Mouse (Mus musculus) heart, adult 2 months (tissue): ENCODE measurements around the gene Hsdl2. TPM values are rescaled to one million over a fixed set of nuclear protein-coding genes. Genes with fewer than 3 reads are reported as not detected.

Experiments used
- DNase-seq, 2 experiments: peaks; one replicate each; pipeline ENCODE4 v3.0.0; 2021
- H3K27ac ChIP-seq: fragments of 200-600 bp; 2 replicates; pipeline ENCODE4 v1.8.1; 2022
- H3K27me3 ChIP-seq: fragments of 200-500 bp; 2 replicates; pipeline ENCODE4 v1.6.1; 2012; ENCODE audit warnings: mild to moderate bottlenecking, low read length, inconsistent platforms, mixed read lengths; ENCODE audit not compliant: control insufficient read depth, insufficient read depth
- H3K36me3 ChIP-seq: fragments of 200-500 bp; 2 replicates; pipeline ENCODE4 v1.6.1; 2012; ENCODE audit warnings: low read length, inconsistent platforms; ENCODE audit not compliant: control insufficient read depth, insufficient read depth
- H3K4me1 ChIP-seq: fragments of 200-500 bp; 2 replicates; pipeline ENCODE4 v1.6.1; 2011; ENCODE audit warnings: low read length; ENCODE audit not compliant: control insufficient read depth, insufficient read depth
- H3K4me3 ChIP-seq: fragments of 200-600 bp; 2 replicates; pipeline ENCODE4 v1.8.1; 2022
- H3K79me2 ChIP-seq: fragments of 200-500 bp; replicated peaks from 2 replicates; pipeline ENCODE4 v1.6.1; 2012; ENCODE audit warnings: mild to moderate bottlenecking, inconsistent platforms, low read length, moderate library complexity, mixed read lengths; ENCODE audit not compliant: control insufficient read depth, insufficient read depth
- H3K9ac ChIP-seq: fragments of 200-500 bp; 2 replicates; pipeline ENCODE4 v1.6.1; 2012; ENCODE audit warnings: low read depth, mild to moderate bottlenecking, control low read depth, inconsistent platforms, low read length, mixed read lengths
- CTCF ChIP-seq: fragments of 200-600 bp; IDR thresholded peaks from 2 replicates; pipeline ENCODE4 v1.8.1; 2022; ENCODE audit warnings: antibody characterized with exemption, mild to moderate bottlenecking, moderate library complexity
- EP300 ChIP-seq: fragments of 200-500 bp; IDR thresholded peaks from 2 replicates; pipeline ENCODE4 v1.6.1; 2011; ENCODE audit warnings: low read depth, low read length, control low read depth; ENCODE audit not compliant: insufficient read depth
- POLR2A ChIP-seq: fragments of 200-500 bp; IDR thresholded peaks from 2 replicates; pipeline ENCODE4 v1.6.1; 2011; ENCODE audit warnings: mild to moderate bottlenecking, low read depth, low read length, control low read depth; ENCODE audit not compliant: insufficient read depth
- WGBS: fragments of 180-500 bp; shearing (Covaris S2); methylation state at CpG from one replicate; pipeline ENCODE4 v1.1.7; 2018; 5-methylcytosine and 5-hydroxymethylcytosine counted together
- intact Hi-C: fragments of 180-260 bp; cut with DNase I; formaldehyde crosslinking; loops from one replicate; pipeline ENCODE4 v1.15.1; 2025
- polyA plus RNA-seq: library from polyadenylated mRNA; depleted of rRNA; stranded (reverse); fragments of >200 nt; gene quantifications from 2 replicates; pipeline ENCODE4 v1.2.3, GENCODE M21; 2012
- total RNA-seq, 2 experiments: library from RNA; stranded (reverse); gene quantifications; 2 replicates each; pipeline ENCODE4 v1.2.3; 2021

Hsdl2 gene
- total and polyA plus RNA-seq, 3 experiments: 84.0 to 225 (median 211) TPM

DNA sequence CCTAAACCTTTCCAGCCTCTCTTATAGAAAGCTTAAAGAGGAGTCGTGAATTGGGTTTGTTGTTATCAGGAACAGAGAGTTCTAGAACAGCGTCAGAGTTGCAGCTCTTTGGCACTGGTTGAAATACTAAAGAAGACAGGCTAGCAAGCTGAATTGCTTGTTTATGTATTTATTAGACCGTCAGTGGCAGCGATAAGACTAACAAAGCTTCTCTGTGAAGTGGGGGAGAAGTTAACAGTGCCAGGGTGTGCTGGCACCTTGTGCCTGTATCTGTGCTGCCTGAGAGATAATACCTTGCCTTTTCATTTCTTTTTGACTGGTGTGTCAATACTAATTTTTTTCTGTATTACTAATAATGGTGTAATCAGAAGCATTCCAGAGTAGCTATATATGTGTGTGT lies 46.9 kb downstream of the Hsdl2 start:
- Histone ChIP-seq H3K9ac (no peak overlapping the region), H3K36me3 (no peaks in the 10 kb centered on the region; the same call in 1 of the 2 replicates), H3K4me3 (no peak overlapping the region), H3K27me3 (no peaks in the 10 kb centered on the region), H3K79me2 (no peaks in the 10 kb centered on the region; the same call in 1 of the 2 replicates), H3K4me1 (no peaks in the 10 kb centered on the region), H3K27ac (no peak overlapping the region)
- intact Hi-C loops: loop anchor here (5.0 kb wide), 1 partner anchor 244 kb away; no protein-coding TSS in a partner anchor
- TF ChIP-seq EP300 (no peak), CTCF (no peak), POLR2A (no peak)
- WGBS: 70% methylated on average over 4 of the region's 4 CpGs
- no peak for DNase-seq

- WGBS: 66% methylated on average over 7 of the region's 7 CpGs
- Histone ChIP-seq H3K4me1 (no peaks in the 10 kb centered on the region), H3K79me2 (no peaks in the 10 kb centered on the region; the same call in 1 of the 2 replicates), H3K27me3 (no peaks in the 10 kb centered on the region), H3K4me3 (no peak overlapping the region), H3K9ac (no peak overlapping the region), H3K27ac (no peak overlapping the region), H3K36me3 (no peaks in the 10 kb centered on the region; the same call in 1 of the 2 replicates)
- intact Hi-C loops: loop anchor here (5.0 kb wide), 1 partner anchor 243 kb away; no protein-coding TSS in a partner anchor
- no peak for TF ChIP-seq POLR2A
- no peak for TF ChIP-seq EP300
- no peak for TF ChIP-seq CTCF
- no peak for DNase-seq
Observed at GRCm38 (mm10) chr4:59629076-59629874, 47.9 kb downstream of the Hsdl2 start.

DNA sequence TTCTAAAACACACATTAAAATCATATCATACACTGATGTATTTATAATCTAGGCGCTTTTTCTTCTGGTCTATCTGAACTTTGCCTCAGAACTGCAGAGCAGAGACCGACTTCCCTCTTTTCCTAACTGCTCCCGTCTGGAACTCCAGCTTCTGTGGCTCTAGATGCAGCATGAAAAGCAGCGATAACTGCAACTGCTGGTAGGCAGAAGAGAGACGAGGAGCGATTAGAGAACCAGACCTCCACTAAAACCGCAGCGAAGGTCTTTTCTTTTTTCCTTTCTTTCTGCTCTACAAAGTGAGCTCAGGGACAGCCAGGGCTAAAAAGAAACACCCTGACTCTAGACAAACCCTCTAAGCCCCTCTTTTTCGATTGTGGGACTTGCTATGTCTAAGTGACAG lies 48.8 kb downstream of the Hsdl2 start:
- intact Hi-C loops: no loop called here
- H3K79me2 ChIP-seq: no peaks in the 10 kb centered on the region; the same call in 1 of the 2 replicates
- H3K27me3 ChIP-seq: no peaks in the 10 kb centered on the region
- H3K9ac ChIP-seq: no peak overlapping the region
- H3K27ac ChIP-seq: no peak overlapping the region
- H3K4me3 ChIP-seq: no peak overlapping the region
- no peaks in the 10 kb centered on the region for H3K4me1 ChIP-seq
- H3K36me3 ChIP-seq: no peaks in the 10 kb centered on the region; the same call in 1 of the 2 replicates
- TF ChIP-seq POLR2A (no peak), EP300 (no peak), CTCF (no peak)
- DNase-seq: no peak
- WGBS: 70% methylated on average over 9 of the region's 9 CpGs

DNA sequence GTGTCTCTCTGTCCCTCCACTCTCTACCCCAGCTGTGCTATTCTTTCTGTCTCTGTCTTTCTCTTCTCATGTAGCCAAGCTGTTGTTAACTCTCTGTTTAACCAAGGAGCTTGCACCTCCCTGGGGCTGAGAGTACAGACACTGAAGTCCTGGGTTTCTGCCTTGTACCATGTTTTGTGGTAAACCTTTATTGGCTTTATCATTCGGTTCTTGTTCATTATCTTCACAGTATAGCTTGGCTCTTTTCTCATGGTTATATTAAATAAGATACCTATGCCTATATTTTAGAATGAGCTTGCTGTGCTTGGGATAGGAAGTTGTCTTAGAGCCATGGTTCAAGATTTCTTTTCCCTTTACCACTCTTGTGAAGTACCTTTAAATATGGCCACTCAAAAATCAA lies 53.2 kb downstream of the Hsdl2 start:
- no peaks in the 10 kb centered on the region for H3K36me3 ChIP-seq
- no peaks in the 10 kb centered on the region for H3K27me3 ChIP-seq
- no peak for TF ChIP-seq CTCF
- TF ChIP-seq EP300: no peak
- TF ChIP-seq POLR2A: no peak
- intact Hi-C loops: no loop called here
- H3K4me1 ChIP-seq: peaks cover under 1% of the 10 kb centered on the region; the same call in 1 of the 2 replicates
- no peak for DNase-seq
- H3K9ac ChIP-seq: no peak overlapping the region
- no peak overlapping the region for H3K4me3 ChIP-seq
- H3K79me2 ChIP-seq: no peaks in the 10 kb centered on the region; the same call in 1 of the 2 replicates
- no peak overlapping the region for H3K27ac ChIP-seq
- WGBS: 83% methylated on average over 1 of the region's 1 CpGs

DNA sequence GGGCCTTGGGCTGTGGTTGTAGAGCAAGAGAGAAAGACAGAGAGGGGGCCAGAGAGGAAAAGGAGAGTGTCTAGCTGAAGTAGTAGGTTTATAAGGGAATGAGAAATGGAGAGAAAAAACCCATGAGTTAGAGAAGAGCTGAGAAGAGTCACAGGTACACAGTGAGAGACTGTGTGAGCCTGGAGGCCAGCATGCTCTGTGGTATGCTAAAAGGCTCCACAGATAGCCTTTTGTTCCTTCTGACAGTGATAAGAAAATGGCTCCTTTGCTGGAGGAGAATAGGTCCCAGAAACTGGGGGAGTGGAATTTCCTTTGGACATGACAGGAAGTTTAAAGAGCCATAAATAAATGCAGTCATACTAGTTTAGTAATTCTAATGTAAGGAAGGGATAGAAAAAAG lies 57.8 kb downstream of the Hsdl2 start:
- no peak overlapping the region for H3K9ac ChIP-seq
- intact Hi-C loops: no loop called here
- TF ChIP-seq EP300 (no peak), POLR2A (no peak), CTCF (no peak)
- H3K79me2 ChIP-seq: peaks cover 1% of the 10 kb centered on the region; the same call in 1 of the 2 replicates
- no peaks in the 10 kb centered on the region for H3K36me3 ChIP-seq
- no peaks in the 10 kb centered on the region for H3K27me3 ChIP-seq
- no peak overlapping the region for H3K4me3 ChIP-seq
- no peak for DNase-seq
- no peak overlapping the region for H3K27ac ChIP-seq
- peaks cover 2% of the 10 kb centered on the region for H3K4me1 ChIP-seq

- 85% methylated on average over 2 of the region's 2 CpGs for WGBS
Observed at GRCm38 (mm10) chr4:59640720-59641119, 59.4 kb downstream of the Hsdl2 start.

More at GRCm38 (mm10) chr4:59640720-59641119, 59.4 kb downstream of the Hsdl2 start:
- intact Hi-C loops: no loop called here
- Histone ChIP-seq H3K4me3 (no peak overlapping the region), H3K9ac (no peak overlapping the region), H3K4me1 (peaks cover 2% of the 10 kb centered on the region), H3K27ac (no peak overlapping the region), H3K79me2 (peaks cover 1% of the 10 kb centered on the region; the same call in 1 of the 2 replicates), H3K36me3 (no peaks in the 10 kb centered on the region), H3K27me3 (no peaks in the 10 kb centered on the region)
- TF ChIP-seq EP300 (no peak), POLR2A (no peak), CTCF (no peak)
- DNase-seq: no peak
